Mouse (Mus musculus): ENCODE results near the gene Pcf11.

Pcf11 gene

GRCm38 (mm10) chr7:92638050-92638449 lies 31.7 kb downstream of the Pcf11 start:
- in situ Hi-C loops (cut with MboI, MseI): loop anchor here (5.0 to 25.0 kb wide), 2 partner anchors 99 to 234 kb away; partner anchors contain the start of genes Ddias, Prcp and Rab30

GRCm38 (mm10) chr7:92637021-92637625 lies 32.6 kb downstream of the Pcf11 start, which contains the start of gene Ankrd42:
Gene Ankrd42 (minus strand): TSS chr7:92637142.
- in situ Hi-C loops (cut with MboI, MseI): loop anchor here (5.0 to 25.0 kb wide), 2 partner anchors 100 to 235 kb away; partner anchors contain the start of genes Ddias, Prcp and Rab30

- in situ Hi-C loops (cut with MboI, MseI): loop anchor here (5.0 to 25.0 kb wide), 2 partner anchors 101 to 236 kb away; partner anchors contain the start of genes Ddias, Prcp and Rab30
Observed at GRCm38 (mm10) chr7:92636295-92637011, 33.3 kb downstream of the Pcf11 start.

- in situ Hi-C loops (cut with MboI, MseI): loop anchor here (25.0 kb wide), 1 partner anchor 107 kb away; the partner anchor contains the start of gene Rab30
Observed at GRCm38 (mm10) chr7:92630167-92630566, 39.6 kb downstream of the Pcf11 start.

GRCm38 (mm10) chr7:92624488-92624887 lies 45.2 kb downstream of the Pcf11 start:
- in situ Hi-C loops (cut with MboI, MseI): no loop called here

GRCm38 (mm10) chr7:92610830-92611229 lies 58.9 kb downstream of the Pcf11 start:
- in situ Hi-C loops (cut with MboI, MseI): no loop called here

- in situ Hi-C loops (cut with MboI, MseI): no loop called here
Observed at GRCm38 (mm10) chr7:92604961-92605360, 64.8 kb downstream of the Pcf11 start.

All from regulatory T cell (primary cell).